8 mouse cellular contexts compared by ENCODE assay signal in genomic region chr17:36110641-36111509, GRCm38 (mm10). TPM values are rescaled to one million over a fixed set of nuclear protein-coding genes. Genes with fewer than 3 reads are reported as not detected.
DNase-seq lines count a peak whose midpoint lies in the region; ATAC-seq and TF ChIP-seq lines count a peak whose summit lies in the region.
"Not testable (repeated sequence)": the region's sequence is repeated elsewhere in the genome, so short reads cannot be mapped to it uniquely, and the experiment has no call there.

No protein-coding gene starts in this region.

- peak; percentile 56 for DNase-seq in CD4-positive helper T cell, adult 2 months (ENCODE audit: low read depth, low spot score)
- DNase-seq in forebrain, embryonic 10.5 days (ENCODE audit: extremely low spot score, low spot score): peak; percentile 36
- DNase-seq in heart, postnatal 0 days (ENCODE audit: low spot score); liver, embryonic 14.5 days (ENCODE audit: low read depth in 3 of 3, low spot score in 3 of 3): not testable (repeated sequence)
- peak; percentile 29 for DNase-seq in midbrain, embryonic 14.5 days

- H3K4me2 ChIP-seq in heart, postnatal 0 days (ENCODE audit: low read depth, low read length): peak overlapping the region; percentile 60
- H3K4me2 ChIP-seq in kidney, embryonic 15.5 days: peak overlapping the region; percentile 73
- H3K4me2 ChIP-seq in liver, embryonic 14.5 days (ENCODE audit: low read depth): peak overlapping the region; percentile 58
- H3K4me2 ChIP-seq in midbrain, embryonic 14.5 days (ENCODE audit: low read length): peak overlapping the region; percentile 73

- H3K36me3 ChIP-seq in forebrain, embryonic 10.5 days (replicated peaks); heart, postnatal 0 days (replicated peaks; ENCODE audit: control insufficient read depth, insufficient read depth, low read length); kidney, embryonic 15.5 days; liver, embryonic 14.5 days (replicated peaks; ENCODE audit: control insufficient read depth, insufficient read depth, low read depth); midbrain, embryonic 14.5 days (ENCODE audit: control insufficient read depth, insufficient read depth, low read length); small intestine, adult 2 months (ENCODE audit: control insufficient read depth, insufficient read depth, low read length): not testable (repeated sequence)

- not testable (repeated sequence) for TF ChIP-seq EP300 in heart, postnatal 0 days (IDR thresholded peaks at IDR 0.05; ENCODE audit: low read depth); liver, embryonic 14.5 days (IDR thresholded peaks at IDR 0.05; ENCODE audit: low read depth)

- H3K4me3 ChIP-seq in forebrain, embryonic 10.5 days: peak overlapping the region; percentile 54
- peak overlapping the region; percentile 42 for H3K4me3 ChIP-seq in heart, postnatal 0 days (ENCODE audit: low read depth, low read length)
- H3K4me3 ChIP-seq in kidney, embryonic 15.5 days (replicated peaks): peak overlapping the region; percentile 37
- H3K4me3 ChIP-seq in liver, embryonic 14.5 days (ENCODE audit: insufficient read depth in 1 of 2, low read depth in 2 of 2, low read length in 2 of 2): peak overlapping the region; percentile 8 to 31; a peak in 3 of 4 replicates
- peak overlapping the region; percentile 37 for H3K4me3 ChIP-seq in midbrain, embryonic 14.5 days (replicated peaks; ENCODE audit: low read depth, low read length)
- H3K4me3 ChIP-seq in small intestine, adult 2 months (ENCODE audit: low read depth, low read length): peak overlapping the region; percentile 72

- TF ChIP-seq POLR2A in small intestine, adult 2 months (IDR thresholded peaks at IDR 0.05; ENCODE audit: low read depth, low read length): not testable (repeated sequence)

- H3K27me3 ChIP-seq in forebrain, embryonic 10.5 days (ENCODE audit: poor library complexity, severe bottlenecking): peaks cover 51% of the 10 kb centered on the region
- H3K27me3 ChIP-seq in heart, postnatal 0 days (ENCODE audit: control insufficient read depth, insufficient read depth, low read length): peaks cover 19% of the 10 kb centered on the region
- H3K27me3 ChIP-seq in kidney, embryonic 15.5 days: peaks cover 51% of the 10 kb centered on the region
- peaks cover 13% of the 10 kb centered on the region for H3K27me3 ChIP-seq in liver, embryonic 14.5 days (ENCODE audit: control insufficient read depth, insufficient read depth, low read length)
- peaks cover 10% of the 10 kb centered on the region; the same call in 1 of the 2 replicates for H3K27me3 ChIP-seq in midbrain, embryonic 14.5 days (ENCODE audit: control insufficient read depth, insufficient read depth, low read length)
- H3K27me3 ChIP-seq in small intestine, adult 2 months (ENCODE audit: control insufficient read depth, insufficient read depth, low read length): not testable (repeated sequence)

- WGBS in forebrain, embryonic 10.5 days: 2% methylated on average over 57 of the region's 57 CpGs
- 2% methylated on average over 57 of the region's 57 CpGs for WGBS in heart, postnatal 0 days
- 1% methylated on average over 57 of the region's 57 CpGs for WGBS in kidney, embryonic 15.5 days
- 2% methylated on average over 57 of the region's 57 CpGs for WGBS in liver, embryonic 14.5 days (ENCODE audit: insufficient replicate concordance)
- 2% methylated on average over 57 of the region's 57 CpGs for WGBS in midbrain, embryonic 14.5 days
- WGBS in small intestine, adult 2 months: 1% methylated on average over 57 of the region's 57 CpGs

- not testable (repeated sequence) for H3K9me3 ChIP-seq in forebrain, embryonic 10.5 days; heart, postnatal 0 days (replicated peaks; ENCODE audit: control insufficient read depth, low read length); kidney, embryonic 15.5 days (replicated peaks); liver, embryonic 14.5 days (ENCODE audit: control insufficient read depth, low read length); midbrain, embryonic 14.5 days (ENCODE audit: control insufficient read depth, low read length)

- peaks cover 27% of the 10 kb centered on the region for H3K4me1 ChIP-seq in forebrain, embryonic 10.5 days
- not testable (repeated sequence) for H3K4me1 ChIP-seq in heart, postnatal 0 days (ENCODE audit: control insufficient read depth, insufficient read depth); kidney, embryonic 15.5 days; liver, embryonic 14.5 days (replicated peaks; ENCODE audit: control insufficient read depth in 2 of 2, insufficient read depth in 2 of 2, low read length in 1 of 2); midbrain, embryonic 14.5 days (ENCODE audit: control insufficient read depth, insufficient read depth, low read length); small intestine, adult 2 months (ENCODE audit: control insufficient read depth, insufficient read depth, insufficient read length, low read length)

- not testable (repeated sequence) for TF ChIP-seq CTCF in heart, postnatal 0 days (IDR thresholded peaks at IDR 0.05; ENCODE audit: low read depth)
- peak; percentile 32; the same call in 1 of the 2 replicates for TF ChIP-seq CTCF in liver, embryonic 14.5 days (IDR thresholded peaks at IDR 0.05; ENCODE audit: low read depth)
- TF ChIP-seq CTCF in small intestine, adult 2 months (IDR thresholded peaks at IDR 0.05; ENCODE audit: extremely low read depth, insufficient read length, insufficient replicate concordance, low read depth, low read length): peak; percentile 43; the same call in 1 of the 2 replicates

- ATAC-seq in cerebellum, adult (ENCODE audit: insufficient number of reproducible peaks, low FRiP score, low TSS enrichment): peak; percentile 66; the same call in 1 of the 2 replicates
- ATAC-seq in heart, postnatal 0 days (ENCODE audit: insufficient read depth, low read depth); kidney, embryonic 15.5 days (replicated peaks; ENCODE audit: low FRiP score): not testable (repeated sequence)
- ATAC-seq in liver, embryonic 14.5 days (ENCODE audit: insufficient read depth): peak; percentile 33; the same call in 1 of the 2 replicates
- ATAC-seq in midbrain, embryonic 14.5 days (ENCODE audit: low FRiP score, low TSS enrichment): peak; percentile 50; the same call in 1 of the 2 replicates

- not testable (repeated sequence) for H3K9ac ChIP-seq in heart, postnatal 0 days (replicated peaks; ENCODE audit: low read depth, low read length); liver, embryonic 14.5 days (replicated peaks)
- H3K9ac ChIP-seq in kidney, embryonic 15.5 days: 0 out of 2 replicates have a peak overlapping the region, but pooled peaks have one; percentile 29
- H3K9ac ChIP-seq in midbrain, embryonic 14.5 days (replicated peaks; ENCODE audit: low read length): peak overlapping the region; percentile 31

- H3K27ac ChIP-seq in forebrain, embryonic 10.5 days; heart, postnatal 0 days (ENCODE audit: low read depth); kidney, embryonic 15.5 days; liver, embryonic 14.5 days; midbrain, embryonic 14.5 days (replicated peaks; ENCODE audit: low read depth, low read length); small intestine, adult 2 months (ENCODE audit: insufficient read depth, low read depth, low read length): not testable (repeated sequence)

RNA-seq across cellular contexts. Expression of gene Gm19684, which starts 10.6 kb away (rescaled TPM):
- not detected in 2 replicates for polyA plus RNA-seq in forebrain, embryonic 10.5 days (2016; fragmentation: Nextera tagmentation; extraction: Ambion mirVana)
- 0.35 TPM in 1 of 2 replicates, not detected in the other for total RNA-seq in heart, postnatal 0 days (2014; rRNA removed; ENCODE audit: low replicate concordance)
- polyA plus RNA-seq in heart, postnatal 0 days (2015; fragmentation: Nextera tagmentation; extraction: Ambion mirVana): not detected in 2 replicates
- not detected in 2 replicates for polyA plus RNA-seq in kidney, embryonic 15.5 days (2015; fragmentation: Nextera tagmentation; extraction: Ambion mirVana)
- not detected in 2 replicates for polyA plus RNA-seq in liver, embryonic 14.5 days (2012; rRNA removed)
- polyA plus RNA-seq in liver, embryonic 14.5 days (2014; fragmentation: Nextera tagmentation; extraction: Ambion mirVana): not detected in 2 replicates
- not detected in 2 replicates for polyA plus RNA-seq in midbrain, embryonic 14.5 days (2014; fragmentation: Nextera tagmentation; extraction: Ambion mirVana)
- polyA plus RNA-seq in small intestine, adult 2 months (2012; rRNA removed): 0.22 and 0.27 TPM in 2 replicates

RNA-seq across cellular contexts. Expression of gene Gm7030, which starts 18.4 kb away (rescaled TPM):
- polyA plus RNA-seq in forebrain, embryonic 10.5 days (2016; fragmentation: Nextera tagmentation; extraction: Ambion mirVana): not detected in 2 replicates
- total RNA-seq in heart, postnatal 0 days (2014; rRNA removed; ENCODE audit: low replicate concordance): not detected in 2 replicates
- polyA plus RNA-seq in heart, postnatal 0 days (2015; fragmentation: Nextera tagmentation; extraction: Ambion mirVana): not detected in 2 replicates
- not detected in 2 replicates for polyA plus RNA-seq in kidney, embryonic 15.5 days (2015; fragmentation: Nextera tagmentation; extraction: Ambion mirVana)
- polyA plus RNA-seq in liver, embryonic 14.5 days (2012; rRNA removed): not detected in 2 replicates
- polyA plus RNA-seq in liver, embryonic 14.5 days (2014; fragmentation: Nextera tagmentation; extraction: Ambion mirVana): not detected in 2 replicates
- not detected in 2 replicates for polyA plus RNA-seq in midbrain, embryonic 14.5 days (2014; fragmentation: Nextera tagmentation; extraction: Ambion mirVana)
- 12.5 and 88.2 TPM in 2 replicates for polyA plus RNA-seq in small intestine, adult 2 months (2012; rRNA removed)

RNA-seq across cellular contexts. Expression of gene Gm11127, which starts 52.7 kb away (rescaled TPM):
- not detected in 2 replicates for polyA plus RNA-seq in forebrain, embryonic 10.5 days (2016; fragmentation: Nextera tagmentation; extraction: Ambion mirVana)
- not detected in 2 replicates for total RNA-seq in heart, postnatal 0 days (2014; rRNA removed; ENCODE audit: low replicate concordance)
- polyA plus RNA-seq in heart, postnatal 0 days (2015; fragmentation: Nextera tagmentation; extraction: Ambion mirVana): not detected in 2 replicates
- polyA plus RNA-seq in kidney, embryonic 15.5 days (2015; fragmentation: Nextera tagmentation; extraction: Ambion mirVana): not detected in 2 replicates
- 0.03 TPM in 1 of 2 replicates, not detected in the other for polyA plus RNA-seq in liver, embryonic 14.5 days (2012; rRNA removed)
- not detected in 2 replicates for polyA plus RNA-seq in liver, embryonic 14.5 days (2014; fragmentation: Nextera tagmentation; extraction: Ambion mirVana)
- polyA plus RNA-seq in midbrain, embryonic 14.5 days (2014; fragmentation: Nextera tagmentation; extraction: Ambion mirVana): not detected in 2 replicates
- 70.6 and 179 TPM in 2 replicates for polyA plus RNA-seq in small intestine, adult 2 months (2012; rRNA removed)

RNA-seq across cellular contexts. Expression of gene Gm8909, which starts 57.5 kb away (rescaled TPM):
- not detected in 2 replicates for polyA plus RNA-seq in forebrain, embryonic 10.5 days (2016; fragmentation: Nextera tagmentation; extraction: Ambion mirVana)
- total RNA-seq in heart, postnatal 0 days (2014; rRNA removed; ENCODE audit: low replicate concordance): not detected in 2 replicates
- not detected in 2 replicates for polyA plus RNA-seq in heart, postnatal 0 days (2015; fragmentation: Nextera tagmentation; extraction: Ambion mirVana)
- not detected in 2 replicates for polyA plus RNA-seq in kidney, embryonic 15.5 days (2015; fragmentation: Nextera tagmentation; extraction: Ambion mirVana)
- polyA plus RNA-seq in liver, embryonic 14.5 days (2012; rRNA removed): not detected in 2 replicates
- not detected in 2 replicates for polyA plus RNA-seq in liver, embryonic 14.5 days (2014; fragmentation: Nextera tagmentation; extraction: Ambion mirVana)
- not detected in 2 replicates for polyA plus RNA-seq in midbrain, embryonic 14.5 days (2014; fragmentation: Nextera tagmentation; extraction: Ambion mirVana)
- polyA plus RNA-seq in small intestine, adult 2 months (2012; rRNA removed): 118 and 149 TPM in 2 replicates

Comparison
In these comparisons a context has a peak if more than half of its experiments do, and no peak if none do; other contexts are left out.
1. H3K4me3 ChIP-seq: peak in every context shown above with its lines; median percentile 72 in small intestine, adult 2 months; 54 in forebrain, embryonic 10.5 days; 42 in heart, postnatal 0 days; 37 in kidney, embryonic 15.5 days; 37 in midbrain, embryonic 14.5 days; 20 in liver, embryonic 14.5 days.
2. RNA of gene Gm7030, which starts 18.4 kb away (polyA plus RNA-seq): 12.5 to 88.2 TPM in small intestine, adult 2 months; not detected in forebrain, embryonic 10.5 days, not detected in heart, postnatal 0 days, not detected in kidney, embryonic 15.5 days, not detected in liver, embryonic 14.5 days and not detected in midbrain, embryonic 14.5 days; every median in the first group is over 10 times any median in the second.
3. RNA of gene Gm11127, which starts 52.7 kb away (polyA plus RNA-seq): 70.6 to 179 TPM in small intestine, adult 2 months; not detected in kidney, embryonic 15.5 days, 0.03 TPM in liver, embryonic 14.5 days, not detected in heart, postnatal 0 days, not detected in forebrain, embryonic 10.5 days and not detected in midbrain, embryonic 14.5 days; every median in the first group is over 10 times any median in the second.
4. Peak in every context shown above with its lines, with median percentiles within 50 percentile points of each other: H3K4me2 ChIP-seq.